Mouse (Mus musculus): Measurements from ENCODE around the gene Gm15446. TPM values are rescaled to one million over a fixed set of nuclear protein-coding genes. Genes with fewer than 3 reads are reported as not detected.
"Not testable (repeated sequence)": the region's sequence is repeated elsewhere in the genome, so short reads cannot be mapped to it uniquely, and the experiment has no call there.

The Gm15446 gene
- total RNA-seq (2021), result 1 to 10 TPM; 3.2 to 4.8 TPM
- long read RNA-seq, experiment 1, partial matches to known transcripts, result 1 of 5 reads
- long read RNA-seq, experiment 1, other reads (novel, unspliced or antisense), result 4 of 5 reads
- long read RNA-seq, experiment 2, partial matches to known transcripts, result 0 of 2 reads
- long read RNA-seq, experiment 2, other reads (novel, unspliced or antisense), result 2 of 2 reads

DNA sequence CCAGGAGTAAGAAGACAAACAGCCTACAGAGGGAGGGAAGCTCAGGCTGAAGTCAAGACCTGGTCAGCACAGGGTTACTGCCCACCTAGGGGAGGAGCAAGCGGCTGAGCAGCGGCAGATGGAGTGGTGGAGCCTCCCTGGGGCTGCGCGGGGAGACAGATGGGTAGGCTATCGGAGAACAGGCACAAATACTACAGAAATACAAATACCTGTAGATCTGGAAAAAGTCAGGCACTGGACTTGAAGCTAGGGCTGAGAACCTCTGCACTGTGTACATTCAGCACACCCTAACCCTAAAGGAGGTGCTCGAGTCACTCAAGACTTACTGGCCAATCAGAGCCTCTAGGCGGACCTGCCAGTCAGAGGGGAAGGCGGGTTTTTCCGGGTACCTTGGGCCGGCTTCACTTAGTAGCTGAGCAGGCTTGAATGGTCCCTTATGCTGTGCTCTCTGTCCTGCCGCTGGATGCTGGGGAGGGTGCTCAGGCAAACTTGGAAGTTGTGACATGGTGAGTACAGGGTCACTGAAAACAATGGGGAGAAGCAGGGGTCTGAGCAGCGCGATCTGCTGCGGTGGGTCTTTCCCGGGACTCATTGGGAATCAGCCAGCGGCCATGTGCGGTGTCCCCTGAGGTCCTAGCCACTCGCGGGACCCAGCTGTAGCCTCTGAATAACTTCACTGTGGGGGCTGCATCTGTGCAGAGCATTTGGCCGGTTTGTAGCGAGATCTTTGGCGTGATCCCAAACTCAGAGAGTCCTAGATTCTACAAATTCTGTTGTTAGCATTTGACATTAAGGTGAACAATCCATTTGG is at the start of gene Gm15446:
Gm15446 (plus strand) TSS at position 140 of the 811 bp plus-strand sequence.
- intact Hi-C loops (cut with DNase I; ENCODE audit: low total_unique reads), result not testable (repeated sequence)
- DNase-seq, result peak; percentile 86

DNA sequence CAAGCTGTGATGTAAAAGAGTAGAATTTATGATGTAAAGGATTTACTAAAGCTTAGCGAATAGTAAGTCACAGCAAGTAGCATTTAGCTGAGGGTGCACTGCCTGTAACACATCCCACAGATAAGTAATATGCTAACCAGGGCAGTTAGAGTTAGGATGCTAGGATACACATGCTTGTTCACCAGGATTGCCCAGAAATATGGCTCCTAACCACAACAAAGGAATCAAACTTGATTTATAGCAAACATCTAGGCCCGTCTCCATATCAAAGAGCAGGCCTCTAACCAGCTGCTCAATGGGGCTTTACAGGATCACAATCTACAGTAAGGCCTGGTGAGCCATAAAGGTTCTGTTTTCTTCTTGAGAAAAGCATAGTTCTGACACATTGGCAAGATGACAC is 929 bp downstream of the Gm15446 start:
- DNase-seq; intact Hi-C loops (cut with DNase I; ENCODE audit: low total_unique reads): not testable (repeated sequence)

DNA sequence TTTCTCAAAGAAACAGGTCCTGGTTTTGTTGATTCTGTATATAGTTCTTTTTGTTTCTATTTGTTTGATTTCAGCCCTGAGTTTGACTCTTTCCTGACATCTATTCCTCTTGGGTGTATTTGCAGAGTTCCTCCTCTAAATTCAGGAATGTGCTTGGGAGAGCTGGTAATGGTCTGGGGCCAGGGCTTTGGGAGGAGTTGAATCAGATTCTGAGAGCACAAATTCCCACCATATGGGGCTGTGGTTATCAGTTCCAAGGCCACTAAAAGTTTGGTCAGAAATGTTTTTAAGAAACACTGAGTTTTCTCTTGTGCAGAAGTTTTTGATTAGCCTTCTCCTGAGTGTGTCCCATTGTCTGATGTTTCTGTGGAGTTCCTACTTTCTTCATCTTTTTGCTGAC is 1.7 kb downstream of the Gm15446 start:
- DNase-seq, result no peak
- intact Hi-C loops (cut with DNase I; ENCODE audit: low total_unique reads), result no loop called here

DNA sequence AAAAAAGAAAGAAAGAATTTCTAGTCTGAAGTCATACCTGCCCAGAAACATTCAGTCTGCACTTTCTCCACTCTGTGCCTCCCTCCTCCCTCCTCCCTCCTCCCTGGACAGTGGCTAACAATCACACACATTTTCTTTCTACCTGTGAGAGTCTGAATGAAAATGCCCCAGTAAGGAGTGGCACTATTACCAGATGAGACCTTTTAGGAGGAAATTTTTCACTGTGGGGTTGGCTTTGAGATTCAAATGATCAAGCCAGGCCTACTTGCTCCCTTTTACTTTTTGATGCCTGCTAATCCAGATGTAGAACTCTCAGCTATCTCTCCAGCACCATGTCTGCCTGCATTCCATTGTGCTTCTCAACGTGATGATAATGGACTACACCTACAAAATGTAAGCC is 27.1 kb downstream of the Gm15446 start:
- DNase-seq, result no peak
- intact Hi-C loops (cut with DNase I; ENCODE audit: low total_unique reads), result no loop called here

DNA sequence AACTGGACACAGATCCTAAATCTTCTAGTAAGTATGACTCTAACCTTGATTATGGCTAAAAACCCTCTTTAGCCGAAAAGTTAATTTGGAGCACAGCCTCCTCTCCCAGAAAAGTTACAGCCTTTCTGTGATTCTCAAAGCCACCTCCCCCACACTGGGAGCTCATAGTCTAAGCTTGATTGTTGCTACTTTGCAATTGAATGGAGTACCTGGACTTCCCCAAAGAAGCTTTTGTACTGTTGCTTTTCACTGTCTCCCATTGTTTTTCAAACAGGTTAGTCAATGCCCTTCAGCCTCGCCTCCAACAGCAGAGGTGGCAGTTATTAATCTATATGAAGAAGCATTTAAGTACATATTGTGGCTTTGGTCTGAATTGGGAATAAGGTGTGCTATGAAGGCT is 57.5 kb downstream of the Gm15446 start:
- intact Hi-C loops (cut with DNase I; ENCODE audit: low total_unique reads); DNase-seq: not testable (repeated sequence)

Other genes with a start within 250 kb of the Gm15446 start
- under 1 TPM; 0.42 to 0.57 TPM for gene 5430403G16Rik, start 232.4 kb upstream of the Gm15446 start, total RNA-seq (2021)
- 1 to 10 TPM; 1.8 to 2.4 TPM for gene 4930522L14Rik, start 171.5 kb upstream of the Gm15446 start, total RNA-seq (2021)
- 1 to 10 TPM; 6.0 to 7.3 TPM for gene Zfp932, start 73.1 kb downstream of the Gm15446 start, total RNA-seq (2021)
- 1 to 10 TPM; 2.5 to 2.8 TPM for gene Gm17655, start 149.1 kb downstream of the Gm15446 start, total RNA-seq (2021)
- under 1 TPM; 0.12 to 0.24 TPM for gene Gm35315, start 171.0 kb downstream of the Gm15446 start, total RNA-seq (2021)
- gene Plcxd1, start 176.6 kb downstream of the Gm15446 start, total RNA-seq (2021), result not detected
- gene Gtpbp6, start 184.8 kb downstream of the Gm15446 start, total RNA-seq (2021), result 10 to 100 TPM; 11.1 to 14.3 TPM
- gene Zfp605, start 186.7 kb downstream of the Gm15446 start, total RNA-seq (2021), result 1 to 10 TPM; 2.9 to 3.2 TPM
- 10 to 100 TPM; 13.1 TPM for gene Chfr, start 212.4 kb downstream of the Gm15446 start, total RNA-seq (2021)